Mouse (Mus musculus): ENCODE results near the gene St6galnac5. TPM values are rescaled to one million over a fixed set of nuclear protein-coding genes. Genes with fewer than 3 reads are reported as not detected.

Gene St6galnac5
- total RNA-seq, 2 experiments from 2014 or later: 0.18 to 0.33 TPM

GRCm38 (mm10) chr3:152950299-152950698, 31.7 kb downstream of the St6galnac5 start:
- DNase-seq: no peak

- DNase-seq: no peak
Observed at GRCm38 (mm10) chr3:152949233-152949777, 32.7 kb downstream of the St6galnac5 start.

DNA sequence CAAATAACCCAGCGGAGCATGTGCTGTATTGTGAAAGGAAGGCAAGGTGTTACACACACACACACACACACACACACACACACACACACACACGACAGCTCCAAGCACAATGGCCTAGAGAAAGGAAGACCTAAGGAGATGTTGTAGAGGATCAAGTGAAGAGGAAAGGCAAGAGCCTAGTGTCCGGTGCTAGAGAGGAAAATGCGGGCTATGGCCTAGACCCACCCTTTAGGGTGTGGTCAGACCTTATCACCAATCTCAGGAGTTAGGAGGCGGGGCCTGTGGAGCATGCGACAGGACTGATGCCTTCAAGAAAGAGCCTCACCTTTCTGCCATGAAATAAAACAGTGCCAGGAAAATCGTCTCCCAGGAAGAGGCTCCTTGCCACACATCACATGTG, 33.5 kb downstream of the St6galnac5 start:
- DNase-seq: no peak

DNA sequence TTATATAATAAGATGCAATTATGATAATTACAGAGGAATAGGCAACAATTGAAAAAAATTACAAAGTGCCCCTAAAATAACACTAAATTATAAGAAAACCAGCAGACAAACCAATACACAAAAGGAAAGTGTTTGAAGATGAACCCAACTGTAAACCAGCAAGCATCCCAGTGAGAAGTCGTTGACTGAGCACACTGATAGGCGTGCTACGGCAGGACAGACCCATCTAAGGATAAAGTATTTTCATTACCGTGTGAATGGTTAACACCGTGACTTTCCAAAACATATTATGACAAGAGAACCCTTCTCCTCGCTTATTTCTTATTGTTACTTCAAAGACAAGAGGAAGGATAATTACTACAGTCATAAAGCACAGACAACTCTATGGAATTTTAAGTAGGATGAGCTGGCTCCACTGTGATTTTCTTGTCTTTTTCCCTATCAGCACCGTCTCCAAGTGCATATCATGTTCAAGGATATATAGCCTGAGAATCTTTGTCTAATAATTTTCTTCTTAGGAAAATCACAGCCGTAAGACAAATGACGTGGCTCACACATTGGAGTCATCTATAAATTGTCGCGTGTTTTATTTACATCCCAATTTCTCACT, 34.9 kb downstream of the St6galnac5 start:
- DNase-seq: no peak

DNA sequence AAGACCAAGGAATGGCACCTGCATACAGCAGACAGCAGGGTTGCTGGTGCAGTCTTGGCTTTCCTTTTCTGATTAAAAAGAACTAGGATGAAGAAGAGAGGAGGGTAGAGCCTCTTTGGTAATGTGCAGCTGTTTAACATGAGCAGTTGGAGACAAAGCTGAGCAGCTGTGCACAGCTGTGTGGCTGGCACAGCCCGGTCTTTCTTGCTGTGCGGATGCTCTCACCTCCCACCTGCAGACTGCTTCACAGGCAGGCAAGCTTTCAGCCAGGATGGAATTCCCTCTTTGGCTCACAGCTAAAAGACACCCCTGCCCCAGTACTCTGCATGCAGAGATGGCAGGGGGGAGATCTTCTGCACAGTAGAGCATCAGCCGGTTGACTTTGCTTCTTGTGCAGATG, 37.3 kb downstream of the St6galnac5 start:
- DNase-seq: no peak

- no peak for DNase-seq
Observed at GRCm38 (mm10) chr3:152942985-152943384, 39.1 kb downstream of the St6galnac5 start.

DNA sequence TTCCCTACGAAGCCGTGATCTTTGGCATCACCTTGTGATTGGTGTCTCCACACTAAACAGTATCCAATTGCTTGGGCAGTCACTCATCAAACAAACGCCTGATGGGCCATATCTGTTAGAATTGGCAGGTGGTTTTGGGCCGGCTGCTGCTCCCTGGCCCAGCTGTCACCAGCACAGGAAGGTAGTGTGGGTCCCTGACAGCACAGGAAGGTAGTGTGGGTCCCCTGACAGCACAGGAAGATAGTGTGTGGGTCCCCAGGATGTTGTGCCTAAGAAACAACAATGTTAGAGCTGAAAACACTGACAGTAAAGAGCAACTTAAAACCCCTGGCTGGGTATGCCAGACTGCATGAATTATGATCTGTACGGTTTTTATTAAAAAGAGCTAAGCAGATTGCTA, 40.4 kb downstream of the St6galnac5 start:
- no peak for DNase-seq

GRCm38 (mm10) chr3:152936313-152936712, 45.7 kb downstream of the St6galnac5 start:
- DNase-seq: no peak

GRCm38 (mm10) chr3:152933737-152934136, 48.3 kb downstream of the St6galnac5 start:
- no peak for DNase-seq

GRCm38 (mm10) chr3:152932544-152932943, 49.5 kb downstream of the St6galnac5 start:
- DNase-seq: no peak

DNA sequence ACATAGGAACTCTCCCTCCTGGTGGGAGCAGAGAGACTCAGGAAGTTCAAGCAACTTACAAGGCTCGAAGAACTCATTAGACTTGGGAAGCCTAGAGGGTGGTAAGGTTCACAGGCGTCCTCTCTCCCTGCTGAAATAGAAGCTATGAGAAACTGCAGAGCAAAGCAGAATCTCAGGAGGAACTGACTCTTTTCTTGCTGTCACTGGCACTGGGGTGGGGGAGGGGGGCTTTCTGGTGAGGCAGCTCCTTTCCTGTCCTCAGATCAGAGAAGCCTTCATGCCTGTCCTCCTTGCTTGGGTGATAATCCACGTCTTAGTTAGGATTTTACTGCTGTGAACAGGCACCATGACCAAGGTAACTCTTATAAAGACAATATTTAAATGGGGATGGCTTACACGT, 50.0 kb downstream of the St6galnac5 start:
- DNase-seq: no peak

DNA sequence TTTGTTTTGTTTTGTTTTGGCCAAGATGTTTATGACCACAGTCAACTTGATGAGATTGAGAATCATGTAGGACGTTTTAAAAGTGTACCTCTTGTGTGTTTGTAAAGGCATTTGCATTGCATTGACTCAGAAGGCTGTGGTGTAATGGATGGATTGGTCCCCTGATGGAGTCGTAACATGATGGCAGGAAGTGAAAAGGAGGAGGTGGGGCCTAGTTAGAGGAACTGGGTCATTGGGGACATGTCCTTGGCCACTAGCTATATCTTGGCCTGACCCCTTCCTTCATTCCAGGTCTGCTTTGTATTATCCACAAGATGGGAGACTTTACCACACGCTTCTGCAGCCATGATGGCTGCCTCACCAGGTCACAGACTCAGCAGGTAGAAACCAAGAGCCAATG, 50.7 kb downstream of the St6galnac5 start:
- no peak for DNase-seq

GRCm38 (mm10) chr3:152929788-152930281, 52.2 kb downstream of the St6galnac5 start:
- DNase-seq: no peak

- DNase-seq: no peak
Observed at GRCm38 (mm10) chr3:152929256-152929787, 52.7 kb downstream of the St6galnac5 start.

DNA sequence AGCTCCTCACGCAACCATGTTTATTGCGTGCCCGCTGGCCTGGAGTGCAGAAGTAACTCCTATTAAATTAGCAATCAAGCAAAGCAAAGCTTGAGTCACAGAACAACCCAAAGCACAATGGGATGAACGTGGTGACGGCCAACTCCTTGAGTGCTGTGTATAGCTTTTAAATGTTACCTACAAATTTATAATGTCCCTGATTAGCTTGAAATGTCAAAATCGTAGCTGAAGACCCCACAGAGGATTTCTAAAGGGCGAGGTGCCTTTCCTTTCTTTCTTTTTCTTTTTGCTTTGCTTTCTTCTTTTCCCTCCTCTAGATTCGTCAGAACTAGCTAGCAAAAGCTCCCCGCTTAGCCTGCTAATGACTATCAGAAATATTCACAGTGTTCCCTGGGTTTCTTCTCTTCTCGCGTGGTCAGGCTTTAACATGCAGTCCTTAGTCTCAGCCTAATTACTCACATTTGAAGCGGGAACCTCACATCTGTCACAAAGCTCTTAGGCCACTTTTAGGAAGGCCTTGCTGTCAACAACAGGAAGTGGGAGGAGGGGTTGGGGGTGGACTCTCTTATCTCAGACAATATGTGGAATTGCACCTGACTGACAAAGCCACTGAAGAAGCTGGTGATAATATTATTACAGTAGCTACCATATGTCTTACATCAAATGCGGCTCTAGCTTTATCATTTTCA, 53.6 kb downstream of the St6galnac5 start:
- DNase-seq: no peak

GRCm38 (mm10) chr3:152926166-152926565, 55.9 kb downstream of the St6galnac5 start:
- no peak for DNase-seq

- DNase-seq: no peak
Observed at GRCm38 (mm10) chr3:152925364-152925763, 56.7 kb downstream of the St6galnac5 start.

DNA sequence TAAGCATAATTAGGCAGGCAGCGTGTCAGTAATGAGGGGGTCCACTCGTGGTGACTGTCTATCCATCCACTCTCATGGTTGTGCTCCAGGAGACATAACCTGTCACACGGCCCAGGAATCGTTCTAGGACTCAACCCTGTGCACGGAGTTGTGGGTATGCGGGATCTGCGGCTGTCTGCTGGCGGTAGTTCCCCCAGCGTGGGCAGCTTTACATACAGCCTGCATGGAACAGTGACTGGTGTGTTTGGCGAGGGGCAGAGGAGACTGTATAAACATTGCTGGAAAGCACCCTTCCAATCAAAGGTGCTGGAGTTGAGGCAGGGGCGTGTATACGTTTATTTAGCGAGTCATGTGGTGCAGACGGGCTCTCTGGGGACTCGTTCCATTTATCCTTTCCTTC, 58.5 kb downstream of the St6galnac5 start:
- DNase-seq: no peak

- DNase-seq: no peak
Observed at GRCm38 (mm10) chr3:152920365-152920764, 61.7 kb downstream of the St6galnac5 start.

- DNase-seq: no peak
Observed at GRCm38 (mm10) chr3:152919101-152919500, 62.9 kb downstream of the St6galnac5 start.

DNA sequence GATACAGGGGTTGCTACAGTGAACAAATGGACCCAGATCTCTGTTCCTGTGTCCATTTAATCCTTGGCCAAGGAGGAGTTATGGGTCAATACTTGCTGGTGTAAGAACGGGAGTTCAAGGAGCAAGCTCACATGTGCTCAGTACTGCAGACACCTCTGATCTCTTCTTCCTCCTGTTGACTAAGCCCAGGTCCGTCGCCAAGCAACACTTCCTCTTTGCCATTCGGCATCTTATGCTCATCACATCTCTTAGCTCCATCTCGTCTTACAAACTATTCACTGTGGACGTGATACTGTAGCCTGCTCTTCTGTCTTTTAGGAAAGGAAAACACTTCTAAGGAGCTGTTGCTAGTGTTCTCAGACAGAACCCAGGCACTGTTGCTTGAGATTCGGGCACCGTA, 64.5 kb downstream of the St6galnac5 start:
- DNase-seq: no peak

DNA sequence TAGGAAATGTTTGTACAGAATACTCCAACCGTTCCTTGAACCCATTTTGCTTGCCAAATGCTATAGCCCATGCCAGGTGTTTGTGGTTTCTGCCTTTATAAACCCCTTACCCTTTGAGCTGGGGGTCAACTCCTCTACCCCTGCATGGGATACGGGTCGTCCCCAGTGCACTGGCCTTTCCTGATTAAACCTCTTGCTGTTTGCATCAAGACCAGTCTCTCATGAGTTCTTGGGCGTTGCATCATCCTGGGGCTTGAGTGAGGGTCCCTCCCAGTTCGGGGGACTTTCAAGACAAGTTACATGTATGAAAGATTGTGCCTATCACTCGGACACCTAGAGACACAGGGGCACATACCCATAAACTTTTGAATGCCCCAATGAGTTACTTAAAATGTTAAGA, 67.7 kb downstream of the St6galnac5 start:
- no peak for DNase-seq

GRCm38 (mm10) chr3:152913625-152914024, 68.4 kb downstream of the St6galnac5 start:
- DNase-seq: no peak

All from gastrocnemius, postnatal 10 days (tissue).